Mouse (Mus musculus): Measurements from ENCODE around the gene Tma16. TPM values are rescaled to one million over a fixed set of nuclear protein-coding genes. Genes with fewer than 3 reads are reported as not detected.

The Tma16 gene
- polyA plus RNA-seq, 1 experiment from 2014 or later: 12.2 TPM

DNA sequence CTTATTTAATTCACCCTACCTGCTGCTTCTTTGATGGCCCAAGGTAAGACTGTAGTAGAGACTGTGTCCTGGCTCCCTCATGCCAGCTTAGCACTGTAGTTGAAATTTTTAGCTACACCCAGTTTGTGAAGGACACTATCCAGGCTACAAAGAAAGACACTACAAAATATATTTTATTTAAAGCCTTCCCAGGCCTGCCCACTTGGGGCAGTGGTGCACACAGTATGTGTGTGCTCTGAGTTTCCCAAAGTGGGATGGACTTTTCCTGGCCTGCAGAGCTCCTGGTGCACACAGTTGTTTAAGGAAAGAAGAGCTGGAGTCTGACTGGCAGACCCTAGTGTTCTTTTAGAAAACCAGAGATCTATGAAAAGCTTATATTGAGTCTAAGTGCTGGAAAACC lies 29.3 kb downstream of the Tma16 start:
- ATAC-seq (ENCODE audit: insufficient read depth, low FRiP score, low read depth): no peak
- Histone ChIP-seq H3K27me3 (replicated peaks) (no peaks in the 10 kb centered on the region), H3K4me2 (no peak overlapping the region), H3K4me3 (replicated peaks) (no peak overlapping the region), H3K4me1 (no peaks in the 10 kb centered on the region), H3K36me3 (no peaks in the 10 kb centered on the region), H3K9me3 (no peaks in the 10 kb centered on the region), H3K27ac (no peak overlapping the region), H3K9ac (no peak overlapping the region)

DNA sequence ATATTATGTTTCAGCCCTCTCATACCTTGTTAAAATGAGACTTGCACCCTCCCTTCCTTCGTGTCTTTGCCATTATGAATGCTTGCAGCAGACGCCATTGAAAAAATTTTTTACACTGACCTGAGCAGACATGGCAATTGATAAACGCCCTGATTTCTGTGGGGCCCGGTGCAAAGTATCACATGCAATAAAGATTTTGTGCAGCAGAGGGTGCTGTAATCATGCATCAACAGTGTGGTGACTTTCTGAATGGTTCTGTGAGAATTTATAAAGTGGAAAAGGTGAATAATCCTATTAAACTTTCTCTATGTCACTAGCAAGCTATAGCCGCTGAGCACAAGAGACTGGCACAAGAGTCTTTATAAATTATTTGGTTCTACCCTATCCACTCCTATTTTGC lies 35.6 kb downstream of the Tma16 start:
- H3K9me3 ChIP-seq: no peaks in the 10 kb centered on the region
- H3K9ac ChIP-seq: no peak overlapping the region
- no peak overlapping the region for H3K4me3 ChIP-seq (replicated peaks)
- no peak overlapping the region for H3K27ac ChIP-seq
- no peaks in the 10 kb centered on the region for H3K36me3 ChIP-seq
- H3K4me1 ChIP-seq: no peaks in the 10 kb centered on the region
- WGBS: 23% methylated on average over 5 of the region's 5 CpGs
- H3K4me2 ChIP-seq: no peak overlapping the region
- H3K27me3 ChIP-seq (replicated peaks): no peaks in the 10 kb centered on the region
- ATAC-seq (ENCODE audit: insufficient read depth, low FRiP score, low read depth): no peak

DNA sequence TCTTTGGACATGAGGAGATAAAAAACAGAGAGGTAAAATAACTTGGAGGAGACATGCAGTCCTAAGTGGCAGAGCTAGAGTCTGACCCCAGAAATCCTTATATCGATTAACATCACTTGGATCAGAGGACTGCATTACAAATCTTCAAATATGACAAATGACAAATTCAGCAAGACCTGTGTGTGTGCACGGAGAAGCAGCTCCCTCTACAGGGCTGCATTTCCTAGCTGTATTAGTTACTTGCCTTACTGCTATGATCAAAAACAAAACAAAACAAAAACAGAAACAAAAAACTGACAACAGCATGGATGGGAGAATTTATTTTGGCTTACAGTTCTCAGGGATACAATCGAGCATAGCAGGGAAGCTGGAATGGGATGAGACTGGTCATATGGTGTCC lies 41.0 kb downstream of the Tma16 start:
- H3K27me3 ChIP-seq (replicated peaks): no peaks in the 10 kb centered on the region
- H3K27ac ChIP-seq: no peak overlapping the region
- 67% methylated on average over 3 of the region's 3 CpGs for WGBS

DNA sequence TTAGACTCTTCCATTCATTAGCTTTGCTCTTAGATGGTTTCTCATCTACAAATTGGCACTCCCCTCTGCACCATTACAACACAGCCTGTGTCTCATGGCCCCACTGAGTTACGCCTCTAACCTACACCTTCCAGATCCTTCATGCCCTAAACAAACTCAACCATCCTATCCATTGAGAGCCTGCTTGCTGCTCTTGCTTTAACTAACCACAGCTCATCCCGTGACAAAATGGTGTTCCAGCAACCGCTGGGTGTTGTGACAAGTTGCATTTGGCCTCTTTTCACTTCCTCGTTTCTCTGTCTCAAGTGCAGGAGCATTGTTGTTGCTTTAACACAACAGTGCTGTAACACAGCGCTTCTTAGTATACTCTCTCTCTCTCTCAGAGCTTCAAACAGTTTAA lies 42.2 kb downstream of the Tma16 start:
- no peak overlapping the region for H3K4me3 ChIP-seq (replicated peaks)
- no peak overlapping the region for H3K4me2 ChIP-seq
- H3K27ac ChIP-seq: no peak overlapping the region
- no peaks in the 10 kb centered on the region for H3K4me1 ChIP-seq
- no peaks in the 10 kb centered on the region for H3K9me3 ChIP-seq
- WGBS: 70% methylated on average over 5 of the region's 5 CpGs
- H3K27me3 ChIP-seq (replicated peaks): no peaks in the 10 kb centered on the region
- H3K36me3 ChIP-seq: no peaks in the 10 kb centered on the region
- H3K9ac ChIP-seq: no peak overlapping the region
- ATAC-seq (ENCODE audit: insufficient read depth, low FRiP score, low read depth): no peak

More for the DNA sequence above, 41.0 kb downstream of the Tma16 start:
- no peak overlapping the region for H3K9ac ChIP-seq
- H3K36me3 ChIP-seq: no peaks in the 10 kb centered on the region
- no peak overlapping the region for H3K4me3 ChIP-seq (replicated peaks)
- H3K4me1 ChIP-seq: no peaks in the 10 kb centered on the region
- no peak for ATAC-seq (ENCODE audit: insufficient read depth, low FRiP score, low read depth)
- no peaks in the 10 kb centered on the region for H3K9me3 ChIP-seq
- no peak overlapping the region for H3K4me2 ChIP-seq

DNA sequence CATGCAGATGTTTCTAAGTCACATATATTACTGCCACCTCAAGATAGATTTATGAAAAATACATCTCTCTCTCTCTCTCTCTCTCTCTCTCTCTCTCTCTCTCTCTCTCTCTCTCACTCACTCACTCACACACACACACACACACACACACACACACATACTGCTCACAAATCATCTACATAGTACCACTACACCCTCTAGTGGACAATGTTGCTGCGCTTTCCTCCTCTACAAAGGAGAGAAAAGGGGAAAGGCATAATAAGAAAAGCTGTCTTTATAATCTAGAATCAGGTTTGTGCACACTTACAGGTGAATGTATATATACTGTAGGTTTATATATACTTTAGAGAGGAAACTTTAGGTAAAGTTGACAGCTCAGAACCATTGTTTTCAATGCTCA lies 43.6 kb downstream of the Tma16 start:
- Histone ChIP-seq H3K4me3 (replicated peaks) (no peak overlapping the region), H3K4me2 (no peak overlapping the region), H3K27me3 (replicated peaks) (no peaks in the 10 kb centered on the region), H3K27ac (no peak overlapping the region), H3K36me3 (no peaks in the 10 kb centered on the region), H3K9ac (no peak overlapping the region), H3K9me3 (no peaks in the 10 kb centered on the region), H3K4me1 (no peaks in the 10 kb centered on the region)
- 35% methylated on average over 1 of the region's 1 CpGs for WGBS
- ATAC-seq (ENCODE audit: insufficient read depth, low FRiP score, low read depth): no peak

DNA sequence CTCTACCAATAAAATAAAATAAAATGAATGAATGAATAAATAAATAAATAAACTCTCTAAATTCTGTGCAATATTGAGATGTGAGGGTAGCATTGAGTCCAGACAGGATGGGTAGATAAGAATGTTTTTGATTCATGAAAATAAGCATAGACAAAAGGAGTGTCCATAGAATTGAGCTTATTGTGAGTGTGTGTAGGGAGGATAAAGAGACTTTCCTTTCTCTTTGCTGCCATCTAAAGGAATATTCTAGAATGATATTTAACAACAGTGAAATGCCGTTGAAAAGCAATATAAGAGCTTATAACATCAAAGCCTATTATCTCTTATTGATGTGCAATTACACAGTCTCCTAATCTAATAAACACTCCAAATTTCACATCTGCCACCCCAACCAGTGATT lies 45.2 kb downstream of the Tma16 start:
- Histone ChIP-seq H3K9ac (no peak overlapping the region), H3K4me1 (no peaks in the 10 kb centered on the region), H3K4me2 (no peak overlapping the region), H3K9me3 (no peaks in the 10 kb centered on the region), H3K4me3 (replicated peaks) (no peak overlapping the region), H3K27me3 (replicated peaks) (no peaks in the 10 kb centered on the region), H3K36me3 (no peaks in the 10 kb centered on the region), H3K27ac (no peak overlapping the region)
- no peak for ATAC-seq (ENCODE audit: insufficient read depth, low FRiP score, low read depth)
- 7% methylated on average over 1 of the region's 1 CpGs for WGBS

DNA sequence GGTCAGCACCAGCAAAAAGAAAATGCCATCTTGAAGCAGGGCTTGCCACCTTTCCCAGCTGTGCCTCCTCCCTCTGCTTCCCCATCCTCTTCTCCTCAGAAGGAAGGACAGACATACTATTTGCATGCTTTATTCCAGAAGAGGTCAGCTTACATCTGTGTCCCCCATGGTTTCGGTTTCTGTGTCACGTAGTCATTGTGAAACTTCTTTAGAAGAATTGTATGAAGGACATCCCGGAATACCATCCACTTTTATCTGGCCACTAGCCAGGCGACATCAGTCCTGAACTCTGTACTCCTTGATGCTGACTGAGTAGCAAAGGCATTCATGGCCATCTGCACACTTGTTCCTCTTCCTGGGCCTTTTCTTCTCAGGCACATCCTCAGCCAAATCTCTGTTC lies 47.9 kb downstream of the Tma16 start:
- no peak overlapping the region for H3K27ac ChIP-seq
- no peak for ATAC-seq (ENCODE audit: insufficient read depth, low FRiP score, low read depth)
- WGBS: 81% methylated on average over 4 of the region's 4 CpGs

DNA sequence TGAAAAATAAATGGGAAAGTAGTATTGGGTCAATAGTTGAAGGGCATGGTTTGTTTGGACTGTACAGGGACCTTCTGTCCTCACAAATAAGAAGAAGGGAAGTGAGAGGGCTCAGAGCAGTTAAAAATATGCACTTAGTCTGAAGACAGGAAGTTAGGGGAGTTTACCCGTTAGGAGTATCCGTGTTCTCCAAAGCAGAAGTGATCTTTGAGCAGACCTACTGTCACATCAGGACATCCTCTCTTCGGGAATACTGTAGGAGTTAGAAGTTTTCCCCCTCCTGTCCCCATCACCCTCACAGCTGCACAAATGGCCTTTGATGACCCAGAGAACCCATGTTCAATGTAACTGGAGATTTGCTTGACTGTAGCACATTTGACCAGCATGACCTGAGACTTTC lies 48.4 kb downstream of the Tma16 start:
- Histone ChIP-seq H3K4me3 (replicated peaks) (no peak overlapping the region), H3K4me1 (no peaks in the 10 kb centered on the region), H3K27ac (no peak overlapping the region), H3K27me3 (replicated peaks) (no peaks in the 10 kb centered on the region), H3K9me3 (no peaks in the 10 kb centered on the region), H3K4me2 (no peak overlapping the region), H3K36me3 (no peaks in the 10 kb centered on the region), H3K9ac (no peak overlapping the region)
- WGBS: 41% methylated on average over 3 of the region's 3 CpGs
- no peak for ATAC-seq (ENCODE audit: insufficient read depth, low FRiP score, low read depth)

More for the DNA sequence above, 47.9 kb downstream of the Tma16 start:
- Histone ChIP-seq H3K9ac (no peak overlapping the region), H3K36me3 (no peaks in the 10 kb centered on the region), H3K4me1 (no peaks in the 10 kb centered on the region), H3K4me2 (no peak overlapping the region), H3K4me3 (replicated peaks) (no peak overlapping the region), H3K27me3 (replicated peaks) (no peaks in the 10 kb centered on the region), H3K9me3 (no peaks in the 10 kb centered on the region)

DNA sequence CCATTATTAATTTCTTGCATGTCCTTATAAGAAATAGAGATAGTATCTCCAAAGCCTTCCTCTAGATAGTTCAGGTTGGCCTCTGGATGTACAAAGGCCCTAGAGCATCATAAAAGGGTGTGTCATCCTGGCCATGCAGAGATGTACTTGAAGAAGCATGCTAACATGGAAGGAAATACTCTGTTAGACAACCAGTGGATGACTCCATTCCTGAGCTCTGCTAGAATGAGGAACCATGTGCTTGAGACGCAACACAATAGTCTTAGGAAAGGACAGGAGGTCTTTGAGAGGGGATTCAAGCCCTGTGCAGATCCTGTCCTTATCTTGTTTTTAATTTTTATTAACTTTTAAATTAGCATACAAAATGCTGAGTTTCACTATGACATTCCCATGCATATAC lies 49.5 kb downstream of the Tma16 start:
- Histone ChIP-seq H3K36me3 (no peaks in the 10 kb centered on the region), H3K4me3 (replicated peaks) (no peak overlapping the region), H3K27me3 (replicated peaks) (no peaks in the 10 kb centered on the region), H3K4me1 (no peaks in the 10 kb centered on the region), H3K9me3 (no peaks in the 10 kb centered on the region), H3K4me2 (no peak overlapping the region), H3K9ac (no peak overlapping the region), H3K27ac (no peak overlapping the region)
- ATAC-seq (ENCODE audit: insufficient read depth, low FRiP score, low read depth): no peak
- 90% methylated on average over 1 of the region's 1 CpGs for WGBS

DNA sequence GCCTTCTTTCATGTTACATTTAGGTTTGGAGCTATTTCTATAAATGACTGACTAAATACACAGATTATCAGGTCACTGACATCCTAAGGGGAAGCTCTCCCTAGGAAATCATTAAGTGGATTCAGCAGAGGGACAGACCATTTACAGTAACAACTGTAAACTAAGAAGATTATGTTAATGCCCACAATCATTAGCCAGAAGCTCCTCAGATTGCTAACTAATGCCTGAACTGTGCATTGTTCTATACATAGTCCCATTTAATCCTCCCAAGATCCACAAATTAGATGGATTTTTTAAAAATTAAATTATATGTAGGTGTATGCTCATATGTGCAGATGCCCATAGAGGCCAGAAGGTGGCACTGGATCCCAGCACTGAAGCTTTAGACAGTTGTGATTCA lies 52.8 kb downstream of the Tma16 start:
- Histone ChIP-seq H3K4me2 (no peak overlapping the region), H3K27ac (no peak overlapping the region), H3K27me3 (replicated peaks) (no peaks in the 10 kb centered on the region), H3K9ac (no peak overlapping the region), H3K4me3 (replicated peaks) (no peak overlapping the region), H3K36me3 (no peaks in the 10 kb centered on the region), H3K4me1 (no peaks in the 10 kb centered on the region), H3K9me3 (no peaks in the 10 kb centered on the region)
- no peak for ATAC-seq (ENCODE audit: insufficient read depth, low FRiP score, low read depth)

DNA sequence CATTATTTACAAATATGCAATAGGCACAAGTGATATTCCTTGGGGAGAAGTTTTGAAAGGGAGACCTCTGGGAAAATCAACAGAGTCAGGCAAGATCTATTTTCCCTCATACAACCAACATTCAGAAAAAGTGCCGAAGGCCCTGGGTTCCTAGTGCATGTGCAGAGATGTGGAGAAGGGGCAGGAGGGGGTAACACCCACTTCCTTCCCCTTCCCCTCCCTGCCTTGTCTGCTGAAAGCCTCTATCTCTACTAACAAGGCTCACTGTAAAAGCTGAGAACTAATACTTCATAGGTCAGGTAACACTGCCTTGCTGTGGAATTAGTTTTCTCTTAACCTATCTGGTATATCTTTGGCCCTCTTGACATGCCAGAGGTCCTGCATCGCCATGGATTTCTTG lies 55.7 kb downstream of the Tma16 start:
- no peak overlapping the region for H3K4me3 ChIP-seq (replicated peaks)
- no peaks in the 10 kb centered on the region for H3K27me3 ChIP-seq (replicated peaks)
- WGBS: 70% methylated on average over 2 of the region's 2 CpGs
- no peak overlapping the region for H3K4me2 ChIP-seq
- ATAC-seq (ENCODE audit: insufficient read depth, low FRiP score, low read depth): no peak
- H3K4me1 ChIP-seq: no peaks in the 10 kb centered on the region
- H3K36me3 ChIP-seq: no peaks in the 10 kb centered on the region
- no peaks in the 10 kb centered on the region for H3K9me3 ChIP-seq
- no peak overlapping the region for H3K27ac ChIP-seq
- no peak overlapping the region for H3K9ac ChIP-seq

All from stomach, embryonic 15.5 days (tissue).